Comparison of ENCODE assay signal across 7 mouse cellular contexts in genomic region chr2:164496847-164497690, GRCm38 (mm10). TPM values are rescaled to one million over a fixed set of nuclear protein-coding genes. Genes with fewer than 3 reads are reported as not detected.
DNase-seq lines count a peak whose midpoint lies in the region; ATAC-seq lines count a peak whose summit lies in the region.

Gene Pigt (plus strand): TSS chr2:164497520.

- peak within 1 kb of the TSS; percentile 89 for H3K4me2 ChIP-seq in midbrain, embryonic 12.5 days (replicated peaks)

- H3K9ac ChIP-seq in midbrain, embryonic 12.5 days (replicated peaks): peak within 1 kb of the TSS; percentile 71

- H3K27me3 ChIP-seq in embryonic facial prominence, embryonic 10.5 days (replicated peaks; ENCODE audit: low read depth, poor library complexity, severe bottlenecking): 0 out of 2 replicates have a peak, but pooled peaks cover 4% of the 10 kb centered on the region
- no peaks in the 10 kb centered on the region for H3K27me3 ChIP-seq in limb, embryonic 10.5 days (ENCODE audit: low read depth, poor library complexity, severe bottlenecking)
- H3K27me3 ChIP-seq in midbrain, embryonic 12.5 days: no peaks in the 10 kb centered on the region

- H3K27ac ChIP-seq in embryonic facial prominence, embryonic 10.5 days (replicated peaks): peak within 1 kb of the TSS; percentile 86
- peak within 1 kb of the TSS; percentile 84 for H3K27ac ChIP-seq in limb, embryonic 10.5 days
- peak within 1 kb of the TSS; percentile 67; the same call in 1 of the 2 replicates for H3K27ac ChIP-seq in midbrain, embryonic 12.5 days (replicated peaks)

- 4% methylated on average over 43 of the region's 43 CpGs for WGBS in embryonic facial prominence, embryonic 10.5 days
- WGBS in limb, embryonic 10.5 days: 4% methylated on average over 43 of the region's 43 CpGs
- WGBS in midbrain, embryonic 12.5 days: 4% methylated on average over 43 of the region's 43 CpGs

- H3K4me3 ChIP-seq in embryonic facial prominence, embryonic 10.5 days: peak within 1 kb of the TSS; percentile 95
- peak within 1 kb of the TSS; percentile 80 for H3K4me3 ChIP-seq in limb, embryonic 10.5 days
- H3K4me3 ChIP-seq in midbrain, embryonic 12.5 days: peak within 1 kb of the TSS; percentile 90

- no peaks in the 10 kb centered on the region for H3K9me3 ChIP-seq in embryonic facial prominence, embryonic 10.5 days
- H3K9me3 ChIP-seq in limb, embryonic 10.5 days (replicated peaks): no peaks in the 10 kb centered on the region
- H3K9me3 ChIP-seq in midbrain, embryonic 12.5 days: no peaks in the 10 kb centered on the region

- DNase-seq in adrenal gland, postnatal 14 days: peak; percentile 94
- DNase-seq in embryonic facial prominence, embryonic 10.5 days (ENCODE audit: low spot score): peak; percentile 90
- peak; percentile 83 for DNase-seq in kidney, adult 11 months
- peak; percentile 94 for DNase-seq in limb, embryonic 10.5 days (ENCODE audit: low spot score)
- DNase-seq in skeletal muscle tissue, adult 2 months (ENCODE audit: low read depth, low spot score): peak; percentile 80

- ATAC-seq in granulocyte monocyte progenitor cell, adult 5-6 weeks (replicated peaks; ENCODE audit: poor library complexity, severe bottlenecking): peak; percentile 95
- ATAC-seq in midbrain, embryonic 12.5 days (ENCODE audit: low FRiP score, low read depth): peak; percentile 96

- H3K4me1 ChIP-seq in embryonic facial prominence, embryonic 10.5 days: peaks cover 10% of the 10 kb centered on the region
- peaks cover 15% of the 10 kb centered on the region for H3K4me1 ChIP-seq in limb, embryonic 10.5 days
- H3K4me1 ChIP-seq in midbrain, embryonic 12.5 days: peaks cover 17% of the 10 kb centered on the region

- peaks cover 29% of the 10 kb centered on the region for H3K36me3 ChIP-seq in embryonic facial prominence, embryonic 10.5 days (replicated peaks)
- peaks cover 29% of the 10 kb centered on the region for H3K36me3 ChIP-seq in limb, embryonic 10.5 days
- H3K36me3 ChIP-seq in midbrain, embryonic 12.5 days: peaks cover 24% of the 10 kb centered on the region

RNA-seq across cellular contexts. Expression of gene Pigt, which starts in this region (rescaled TPM):
- total RNA-seq in adrenal gland, postnatal 14 days (2021): 85.2 and 89.0 TPM in 2 replicates
- polyA plus RNA-seq in embryonic facial prominence, embryonic 10.5 days (2016; fragmentation: Nextera tagmentation; extraction: Ambion mirVana): 34.8 and 38.1 TPM in 2 replicates
- total RNA-seq in granulocyte monocyte progenitor cell, adult 5-6 weeks (2014; fragmentation: Nextera tagmentation): 97.1 and 103 TPM in 2 replicates
- total RNA-seq in granulocyte monocyte progenitor cell, adult 5-6 weeks (2017): 27.2 and 27.5 TPM in 2 replicates
- polyA plus RNA-seq in limb, embryonic 10.5 days (2016; fragmentation: Nextera tagmentation; extraction: Ambion mirVana): 35.7 and 37.5 TPM in 2 replicates
- polyA plus RNA-seq in midbrain, embryonic 12.5 days (2016; fragmentation: Nextera tagmentation; extraction: Ambion mirVana): 46.2 and 48.7 TPM in 2 replicates

Comparison
In these comparisons a context has a peak if more than half of its experiments do, and no peak if none do; other contexts are left out.
1. Peak in every context shown above with its lines: DNase-seq, ATAC-seq, H3K4me3 ChIP-seq and H3K27ac ChIP-seq.